Mouse (Mus musculus): ENCODE measurements around the gene Rab8b. TPM values are rescaled to one million over a fixed set of nuclear protein-coding genes. Genes with fewer than 3 reads are reported as not detected.
"Not testable (repeated sequence)": the region's sequence is repeated elsewhere in the genome, so short reads cannot be mapped to it uniquely, and the experiment has no call there.

The Rab8b gene
- total and polyA plus RNA-seq, 2 experiments = 1.4 to 4.1 TPM

- Histone ChIP-seq H3K79me2 (ENCODE audit: control insufficient read depth, insufficient read depth, low read length) (no peaks in the 10 kb centered on the region), H3K4me3 (ENCODE audit: insufficient read depth, low read depth, low read length) (no peak overlapping the region), H3K27me3 (ENCODE audit: control insufficient read depth, insufficient read depth, low read length) (no peaks in the 10 kb centered on the region), H3K9ac (ENCODE audit: low read depth, low read length) (no peak overlapping the region), H3K4me1 (ENCODE audit: control insufficient read depth, insufficient read depth, low read length) (no peaks in the 10 kb centered on the region), H3K27ac (replicated peaks; ENCODE audit: insufficient read depth, low read depth, low read length) (no peak overlapping the region), H3K36me3 (ENCODE audit: control insufficient read depth, insufficient read depth, low read length) (no peaks in the 10 kb centered on the region)
- no peak for DNase-seq (ENCODE audit: extremely low read depth, low read depth, low spot score)
- 59% methylated on average over 2 of the region's 2 CpGs for WGBS
- TF ChIP-seq CTCF (IDR thresholded peaks at IDR 0.05; ENCODE audit: low read depth, low read length) (no peak), POLR2A (IDR thresholded peaks at IDR 0.05; ENCODE audit: extremely low read depth, insufficient read depth, low read length) (no peak)
Observed at GRCm38 (mm10) chr9:66899072-66899471, 20.4 kb downstream of the Rab8b start.

- Histone ChIP-seq H3K4me1 (ENCODE audit: control insufficient read depth, insufficient read depth, low read length) (no peaks in the 10 kb centered on the region), H3K27ac (replicated peaks; ENCODE audit: insufficient read depth, low read depth, low read length) (no peak overlapping the region)
- WGBS = 83% methylated on average over 6 of the region's 6 CpGs
Observed at GRCm38 (mm10) chr9:66897851-66898250, 21.6 kb downstream of the Rab8b start.

GRCm38 (mm10) chr9:66896951-66897350 lies 22.5 kb downstream of the Rab8b start:
- H3K79me2 ChIP-seq (ENCODE audit: control insufficient read depth, insufficient read depth, low read length) = no peaks in the 10 kb centered on the region
- no peaks in the 10 kb centered on the region for H3K4me1 ChIP-seq (ENCODE audit: control insufficient read depth, insufficient read depth, low read length)
- no peak overlapping the region for H3K4me3 ChIP-seq (ENCODE audit: insufficient read depth, low read depth, low read length)
- H3K27me3 ChIP-seq (ENCODE audit: control insufficient read depth, insufficient read depth, low read length) = no peaks in the 10 kb centered on the region
- H3K27ac ChIP-seq (replicated peaks; ENCODE audit: insufficient read depth, low read depth, low read length) = no peak overlapping the region
- H3K9ac ChIP-seq (ENCODE audit: low read depth, low read length) = no peak overlapping the region
- DNase-seq (ENCODE audit: extremely low read depth, low read depth, low spot score) = no peak
- no peaks in the 10 kb centered on the region for H3K36me3 ChIP-seq (ENCODE audit: control insufficient read depth, insufficient read depth, low read length)
- 83% methylated on average over 6 of the region's 6 CpGs for WGBS
- TF ChIP-seq POLR2A (IDR thresholded peaks at IDR 0.05; ENCODE audit: extremely low read depth, insufficient read depth, low read length) (no peak), CTCF (IDR thresholded peaks at IDR 0.05; ENCODE audit: low read depth, low read length) (no peak)

More at GRCm38 (mm10) chr9:66897851-66898250, 21.6 kb downstream of the Rab8b start:
- no peak overlapping the region for H3K9ac ChIP-seq (ENCODE audit: low read depth, low read length)
- DNase-seq (ENCODE audit: extremely low read depth, low read depth, low spot score) = no peak
- no peak overlapping the region for H3K4me3 ChIP-seq (ENCODE audit: insufficient read depth, low read depth, low read length)
- no peaks in the 10 kb centered on the region for H3K27me3 ChIP-seq (ENCODE audit: control insufficient read depth, insufficient read depth, low read length)
- no peaks in the 10 kb centered on the region for H3K36me3 ChIP-seq (ENCODE audit: control insufficient read depth, insufficient read depth, low read length)
- no peaks in the 10 kb centered on the region for H3K79me2 ChIP-seq (ENCODE audit: control insufficient read depth, insufficient read depth, low read length)
- TF ChIP-seq CTCF (IDR thresholded peaks at IDR 0.05; ENCODE audit: low read depth, low read length) = no peak
- no peak for TF ChIP-seq POLR2A (IDR thresholded peaks at IDR 0.05; ENCODE audit: extremely low read depth, insufficient read depth, low read length)

- Histone ChIP-seq H3K4me1 (ENCODE audit: control insufficient read depth, insufficient read depth, low read length) (no peaks in the 10 kb centered on the region), H3K27ac (replicated peaks; ENCODE audit: insufficient read depth, low read depth, low read length) (no peak overlapping the region), H3K9ac (ENCODE audit: low read depth, low read length) (no peak overlapping the region), H3K27me3 (ENCODE audit: control insufficient read depth, insufficient read depth, low read length) (no peaks in the 10 kb centered on the region), H3K36me3 (ENCODE audit: control insufficient read depth, insufficient read depth, low read length) (no peaks in the 10 kb centered on the region), H3K79me2 (ENCODE audit: control insufficient read depth, insufficient read depth, low read length) (no peaks in the 10 kb centered on the region), H3K4me3 (ENCODE audit: insufficient read depth, low read depth, low read length) (no peak overlapping the region)
- 74% methylated on average over 5 of the region's 5 CpGs for WGBS
- no peak for DNase-seq (ENCODE audit: extremely low read depth, low read depth, low spot score)
- TF ChIP-seq POLR2A (IDR thresholded peaks at IDR 0.05; ENCODE audit: extremely low read depth, insufficient read depth, low read length) = no peak
- no peak for TF ChIP-seq CTCF (IDR thresholded peaks at IDR 0.05; ENCODE audit: low read depth, low read length)
Observed at GRCm38 (mm10) chr9:66895995-66896394, 23.5 kb downstream of the Rab8b start.

GRCm38 (mm10) chr9:66895035-66895779 lies 24.3 kb downstream of the Rab8b start:
- peak; percentile 31 for DNase-seq (ENCODE audit: extremely low read depth, low read depth, low spot score)
- Histone ChIP-seq H3K4me1 (ENCODE audit: control insufficient read depth, insufficient read depth, low read length) (no peaks in the 10 kb centered on the region), H3K27ac (replicated peaks; ENCODE audit: insufficient read depth, low read depth, low read length) (0 out of 2 replicates have a peak overlapping the region, but pooled peaks have one; percentile 6), H3K9ac (ENCODE audit: low read depth, low read length) (no peak overlapping the region), H3K36me3 (ENCODE audit: control insufficient read depth, insufficient read depth, low read length) (no peaks in the 10 kb centered on the region), H3K79me2 (ENCODE audit: control insufficient read depth, insufficient read depth, low read length) (no peaks in the 10 kb centered on the region), H3K4me3 (ENCODE audit: insufficient read depth, low read depth, low read length) (no peak overlapping the region), H3K27me3 (ENCODE audit: control insufficient read depth, insufficient read depth, low read length) (no peaks in the 10 kb centered on the region)
- WGBS = 69% methylated on average over 10 of the region's 10 CpGs
- TF ChIP-seq CTCF (IDR thresholded peaks at IDR 0.05; ENCODE audit: low read depth, low read length) = no peak
- TF ChIP-seq POLR2A (IDR thresholded peaks at IDR 0.05; ENCODE audit: extremely low read depth, insufficient read depth, low read length) = no peak

GRCm38 (mm10) chr9:66894421-66894820 lies 25.1 kb downstream of the Rab8b start:
- H3K27me3 ChIP-seq (ENCODE audit: control insufficient read depth, insufficient read depth, low read length) = no peaks in the 10 kb centered on the region
- 67% methylated on average over 1 of the region's 1 CpGs for WGBS
- no peaks in the 10 kb centered on the region for H3K36me3 ChIP-seq (ENCODE audit: control insufficient read depth, insufficient read depth, low read length)
- H3K27ac ChIP-seq (replicated peaks; ENCODE audit: insufficient read depth, low read depth, low read length) = no peak overlapping the region
- no peaks in the 10 kb centered on the region for H3K4me1 ChIP-seq (ENCODE audit: control insufficient read depth, insufficient read depth, low read length)
- H3K9ac ChIP-seq (ENCODE audit: low read depth, low read length) = no peak overlapping the region
- TF ChIP-seq CTCF (IDR thresholded peaks at IDR 0.05; ENCODE audit: low read depth, low read length) = no peak
- H3K4me3 ChIP-seq (ENCODE audit: insufficient read depth, low read depth, low read length) = no peak overlapping the region
- no peaks in the 10 kb centered on the region for H3K79me2 ChIP-seq (ENCODE audit: control insufficient read depth, insufficient read depth, low read length)
- no peak for DNase-seq (ENCODE audit: extremely low read depth, low read depth, low spot score)

- not testable (repeated sequence) for H3K36me3 ChIP-seq (ENCODE audit: control insufficient read depth, insufficient read depth, low read length); H3K9ac ChIP-seq (ENCODE audit: low read depth, low read length); H3K4me3 ChIP-seq (ENCODE audit: insufficient read depth, low read depth, low read length); H3K27me3 ChIP-seq (ENCODE audit: control insufficient read depth, insufficient read depth, low read length); DNase-seq (ENCODE audit: extremely low read depth, low read depth, low spot score); H3K79me2 ChIP-seq (ENCODE audit: control insufficient read depth, insufficient read depth, low read length); H3K4me1 ChIP-seq (ENCODE audit: control insufficient read depth, insufficient read depth, low read length); H3K27ac ChIP-seq (replicated peaks; ENCODE audit: insufficient read depth, low read depth, low read length)
- WGBS = 95% methylated on average over 4 of the region's 4 CpGs
Observed at GRCm38 (mm10) chr9:66892456-66892855, 27.0 kb downstream of the Rab8b start.

Measured in liver, adult 2 months (tissue).